Mouse (Mus musculus): Measurements from ENCODE around the gene Klk1b8. TPM values are rescaled to one million over a fixed set of nuclear protein-coding genes. Genes with fewer than 3 reads are reported as not detected.
"Not testable (repeated sequence)": the region's sequence is repeated elsewhere in the genome, so short reads cannot be mapped to it uniquely, and the experiment has no call there.

Klk1b8 gene
- polyA plus RNA-seq, 1 experiment from 2014 or later, result not detected

- no peaks in the 10 kb centered on the region for H3K4me1 ChIP-seq (replicated peaks; ENCODE audit: control insufficient read depth, insufficient read depth, low read length)
- H3K4me3 ChIP-seq (ENCODE audit: low read depth, low read length), result no peak overlapping the region
- 79% methylated on average over 3 of the region's 3 CpGs for WGBS
- H3K9ac ChIP-seq (ENCODE audit: low read length), result no peak overlapping the region
- no peak overlapping the region for H3K27ac ChIP-seq (ENCODE audit: low read depth)
- no peak overlapping the region for H3K4me2 ChIP-seq (ENCODE audit: low read length)
- H3K9me3 ChIP-seq (ENCODE audit: control insufficient read depth, low read length), result no peaks in the 10 kb centered on the region
- DNase-seq (ENCODE audit: low spot score) (no peak), ATAC-seq (replicated peaks; ENCODE audit: low FRiP score, low TSS enrichment, low read depth) (no peak)
- no peaks in the 10 kb centered on the region for H3K27me3 ChIP-seq (replicated peaks; ENCODE audit: control insufficient read depth, insufficient read depth, low read length)
- H3K36me3 ChIP-seq (ENCODE audit: control insufficient read depth, insufficient read depth, low read length), result no peaks in the 10 kb centered on the region
Observed at GRCm38 (mm10) chr7:43967058-43967457, 16.6 kb downstream of the Klk1b8 start.

- Histone ChIP-seq H3K9ac (ENCODE audit: low read length) (no peak overlapping the region), H3K4me2 (ENCODE audit: low read length) (no peak overlapping the region), H3K27ac (ENCODE audit: low read depth) (no peak overlapping the region), H3K9me3 (ENCODE audit: control insufficient read depth, low read length) (no peaks in the 10 kb centered on the region), H3K4me1 (replicated peaks; ENCODE audit: control insufficient read depth, insufficient read depth, low read length) (no peaks in the 10 kb centered on the region), H3K36me3 (ENCODE audit: control insufficient read depth, insufficient read depth, low read length) (no peaks in the 10 kb centered on the region), H3K27me3 (replicated peaks; ENCODE audit: control insufficient read depth, insufficient read depth, low read length) (no peaks in the 10 kb centered on the region), H3K4me3 (ENCODE audit: low read depth, low read length) (no peak overlapping the region)
- WGBS, result 78% methylated on average over 2 of the region's 2 CpGs
- no peak for DNase-seq (ENCODE audit: low spot score)
- ATAC-seq (replicated peaks; ENCODE audit: low FRiP score, low TSS enrichment, low read depth), result no peak
Observed at GRCm38 (mm10) chr7:43967612-43968011, 17.1 kb downstream of the Klk1b8 start.

GRCm38 (mm10) chr7:43975761-43976160, 25.3 kb downstream of the Klk1b8 start, which contains the start of gene Klk1b9:
Gene Klk1b9 (plus strand): TSS chr7:43976061.
- H3K9ac ChIP-seq (ENCODE audit: low read length); H3K9me3 ChIP-seq (ENCODE audit: control insufficient read depth, low read length); H3K4me3 ChIP-seq (ENCODE audit: low read depth, low read length); H3K4me1 ChIP-seq (replicated peaks; ENCODE audit: control insufficient read depth, insufficient read depth, low read length); H3K27me3 ChIP-seq (replicated peaks; ENCODE audit: control insufficient read depth, insufficient read depth, low read length); H3K36me3 ChIP-seq (ENCODE audit: control insufficient read depth, insufficient read depth, low read length); H3K27ac ChIP-seq (ENCODE audit: low read depth); ATAC-seq (replicated peaks; ENCODE audit: low FRiP score, low TSS enrichment, low read depth); H3K4me2 ChIP-seq (ENCODE audit: low read length); DNase-seq (ENCODE audit: low spot score): not testable (repeated sequence)
- 81% methylated on average over 1 of the region's 1 CpGs for WGBS

- H3K4me1 ChIP-seq (replicated peaks; ENCODE audit: control insufficient read depth, insufficient read depth, low read length), result no peaks in the 10 kb centered on the region
- DNase-seq (ENCODE audit: low spot score), result no peak
- no peak overlapping the region for H3K4me2 ChIP-seq (ENCODE audit: low read length)
- no peak overlapping the region for H3K9ac ChIP-seq (ENCODE audit: low read length)
- no peak for ATAC-seq (replicated peaks; ENCODE audit: low FRiP score, low TSS enrichment, low read depth)
- H3K27ac ChIP-seq (ENCODE audit: low read depth), result no peak overlapping the region
- H3K36me3 ChIP-seq (ENCODE audit: control insufficient read depth, insufficient read depth, low read length), result no peaks in the 10 kb centered on the region
- H3K27me3 ChIP-seq (replicated peaks; ENCODE audit: control insufficient read depth, insufficient read depth, low read length), result no peaks in the 10 kb centered on the region
- H3K9me3 ChIP-seq (ENCODE audit: control insufficient read depth, low read length), result no peaks in the 10 kb centered on the region
- no peak overlapping the region for H3K4me3 ChIP-seq (ENCODE audit: low read depth, low read length)
Observed at GRCm38 (mm10) chr7:43985657-43986056, 35.2 kb downstream of the Klk1b8 start.

- H3K36me3 ChIP-seq (ENCODE audit: control insufficient read depth, insufficient read depth, low read length); H3K4me1 ChIP-seq (replicated peaks; ENCODE audit: control insufficient read depth, insufficient read depth, low read length); ATAC-seq (replicated peaks; ENCODE audit: low FRiP score, low TSS enrichment, low read depth); H3K9ac ChIP-seq (ENCODE audit: low read length); H3K27me3 ChIP-seq (replicated peaks; ENCODE audit: control insufficient read depth, insufficient read depth, low read length); DNase-seq (ENCODE audit: low spot score); H3K9me3 ChIP-seq (ENCODE audit: control insufficient read depth, low read length); H3K4me3 ChIP-seq (ENCODE audit: low read depth, low read length); H3K4me2 ChIP-seq (ENCODE audit: low read length); H3K27ac ChIP-seq (ENCODE audit: low read depth): not testable (repeated sequence)
- WGBS, result 86% methylated on average over 1 of the region's 1 CpGs
Observed at GRCm38 (mm10) chr7:43994821-43995220, 44.4 kb downstream of the Klk1b8 start.

GRCm38 (mm10) chr7:43995577-43995976, 45.1 kb downstream of the Klk1b8 start, which contains the start of gene Klk1b11:
Gene Klk1b11 (plus strand): TSS chr7:43995877.
- not testable (repeated sequence) for H3K27ac ChIP-seq (ENCODE audit: low read depth); H3K27me3 ChIP-seq (replicated peaks; ENCODE audit: control insufficient read depth, insufficient read depth, low read length); ATAC-seq (replicated peaks; ENCODE audit: low FRiP score, low TSS enrichment, low read depth); H3K4me2 ChIP-seq (ENCODE audit: low read length); H3K4me1 ChIP-seq (replicated peaks; ENCODE audit: control insufficient read depth, insufficient read depth, low read length); H3K9ac ChIP-seq (ENCODE audit: low read length); H3K4me3 ChIP-seq (ENCODE audit: low read depth, low read length); DNase-seq (ENCODE audit: low spot score); H3K9me3 ChIP-seq (ENCODE audit: control insufficient read depth, low read length); H3K36me3 ChIP-seq (ENCODE audit: control insufficient read depth, insufficient read depth, low read length)
- 72% methylated on average over 4 of the region's 4 CpGs for WGBS

Other genes starting within 250 kb of the Klk1b8 start
- 0.86 and 1.2 TPM in 2 replicates for gene Klk13, start 238.1 kb upstream of the Klk1b8 start, polyA plus RNA-seq (2014; fragmentation: Nextera tagmentation; extraction: Ambion mirVana)
- not detected in 2 replicates for gene Klk12, start 181.8 kb upstream of the Klk1b8 start, polyA plus RNA-seq (2014; fragmentation: Nextera tagmentation; extraction: Ambion mirVana)
- gene Klk11, start 176.1 kb upstream of the Klk1b8 start, polyA plus RNA-seq (2014; fragmentation: Nextera tagmentation; extraction: Ambion mirVana), result not detected in 2 replicates
- 1.1 and 1.4 TPM in 2 replicates for gene Klk10, start 169.6 kb upstream of the Klk1b8 start, polyA plus RNA-seq (2014; fragmentation: Nextera tagmentation; extraction: Ambion mirVana)
- gene Klk9, start 158.8 kb upstream of the Klk1b8 start, polyA plus RNA-seq (2014; fragmentation: Nextera tagmentation; extraction: Ambion mirVana), result not detected in 2 replicates
- gene Klk8, start 153.1 kb upstream of the Klk1b8 start, polyA plus RNA-seq (2014; fragmentation: Nextera tagmentation; extraction: Ambion mirVana), result 26.7 and 29.9 TPM in 2 replicates
- 0.12 TPM in 1 of 2 replicates, not detected in the other for gene Klk7, start 139.4 kb upstream of the Klk1b8 start, polyA plus RNA-seq (2014; fragmentation: Nextera tagmentation; extraction: Ambion mirVana)
- 0.16 TPM in 1 of 2 replicates, not detected in the other for gene Klk6, start 126.2 kb upstream of the Klk1b8 start, polyA plus RNA-seq (2014; fragmentation: Nextera tagmentation; extraction: Ambion mirVana)
- not detected in 2 replicates for gene Klk5, start 108.7 kb upstream of the Klk1b8 start, polyA plus RNA-seq (2014; fragmentation: Nextera tagmentation; extraction: Ambion mirVana)
- gene Klk4, start 69.5 kb upstream of the Klk1b8 start, polyA plus RNA-seq (2014; fragmentation: Nextera tagmentation; extraction: Ambion mirVana), result not detected in 2 replicates
- not detected in 2 replicates for gene Klk15, start 16.9 kb upstream of the Klk1b8 start, polyA plus RNA-seq (2014; fragmentation: Nextera tagmentation; extraction: Ambion mirVana)
- not detected in 2 replicates for gene Klk1b1, start 16.1 kb downstream of the Klk1b8 start, polyA plus RNA-seq (2014; fragmentation: Nextera tagmentation; extraction: Ambion mirVana)
- gene Klk1b9, start 25.4 kb downstream of the Klk1b8 start, polyA plus RNA-seq (2014; fragmentation: Nextera tagmentation; extraction: Ambion mirVana), result not detected in 2 replicates
- gene Klk1b11, start 45.2 kb downstream of the Klk1b8 start, polyA plus RNA-seq (2014; fragmentation: Nextera tagmentation; extraction: Ambion mirVana), result not detected in 2 replicates
- not detected in 2 replicates for gene Klk1b26, start 61.5 kb downstream of the Klk1b8 start, polyA plus RNA-seq (2014; fragmentation: Nextera tagmentation; extraction: Ambion mirVana)
- not detected in 2 replicates for gene Klk1b27, start 101.6 kb downstream of the Klk1b8 start, polyA plus RNA-seq (2014; fragmentation: Nextera tagmentation; extraction: Ambion mirVana)
- gene Klk1b21, start 151.7 kb downstream of the Klk1b8 start, polyA plus RNA-seq (2014; fragmentation: Nextera tagmentation; extraction: Ambion mirVana), result not detected in 2 replicates
- not detected in 2 replicates for gene Klk1b22, start 162.0 kb downstream of the Klk1b8 start, polyA plus RNA-seq (2014; fragmentation: Nextera tagmentation; extraction: Ambion mirVana)
- not detected in 2 replicates for gene Klk1b16, start 186.1 kb downstream of the Klk1b8 start, polyA plus RNA-seq (2014; fragmentation: Nextera tagmentation; extraction: Ambion mirVana)
- gene Klk1b24, start 237.6 kb downstream of the Klk1b8 start, polyA plus RNA-seq (2014; fragmentation: Nextera tagmentation; extraction: Ambion mirVana), result not detected in 2 replicates
- not detected in 2 replicates for gene Klk1b3, start 247.5 kb downstream of the Klk1b8 start, polyA plus RNA-seq (2014; fragmentation: Nextera tagmentation; extraction: Ambion mirVana)